Comparison of ENCODE assay signal across 20 mouse cellular contexts in the genomic region with DNA sequence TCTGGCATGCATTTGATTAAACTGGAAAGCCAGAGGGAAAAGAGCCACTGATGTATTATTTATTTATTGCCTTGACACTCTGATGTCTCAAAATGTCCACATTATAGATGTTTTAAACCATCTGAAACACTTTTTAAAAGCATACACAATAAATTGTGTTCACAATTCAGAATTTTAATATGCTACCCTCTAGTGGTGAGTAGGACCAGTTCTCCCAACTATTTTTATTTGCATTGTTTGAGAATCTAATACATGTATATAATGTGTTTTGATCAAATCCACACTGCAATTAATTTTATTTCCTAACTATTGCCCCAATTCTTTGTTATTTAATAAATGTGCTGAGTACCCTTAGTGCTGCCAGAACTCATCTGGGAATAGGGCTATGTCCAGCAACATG. TPM values are rescaled to one million over a fixed set of nuclear protein-coding genes. Genes with fewer than 3 reads are reported as not detected.
"Had no signal": no experiment of that assay in that cellular context is flagged by ENCODE, and none has a peak within 500 bp of the region (broad histone marks: within the 10 kb centered on the region; RNA-seq: fewer than 3 reads in every experiment).

No protein-coding gene starts in this region.

- H3K36me3 ChIP-seq: intestine, embryonic 15.5 days; liver, embryonic 13.5 days; midbrain, embryonic 15.5 days; neural tube, embryonic 13.5 days had no signal

- H3K27me3 ChIP-seq: intestine, embryonic 15.5 days; liver, embryonic 13.5 days; midbrain, embryonic 15.5 days; neural tube, embryonic 13.5 days had no signal

- DNase-seq: kidney, adult 9 months; kidney, postnatal 25 days; liver, embryonic 13.5 days; lung, adult 2 months; lung, postnatal 14 days; lung, postnatal 4 days; thymus, adult 2 months; thymus, postnatal 14 days; thymus, postnatal 4 days had no signal

- H3K27ac ChIP-seq: intestine, embryonic 15.5 days; liver, embryonic 13.5 days; midbrain, embryonic 15.5 days; neural tube, embryonic 13.5 days had no signal

- ATAC-seq: intestine, embryonic 15.5 days; midbrain, embryonic 15.5 days had no signal

- H3K4me1 ChIP-seq: intestine, embryonic 15.5 days; liver, embryonic 13.5 days; midbrain, embryonic 15.5 days; neural tube, embryonic 13.5 days had no signal

- H3K9me3 ChIP-seq: intestine, embryonic 15.5 days; liver, embryonic 13.5 days; midbrain, embryonic 15.5 days; neural tube, embryonic 13.5 days had no signal

- H3K4me2 ChIP-seq: intestine, embryonic 15.5 days; liver, embryonic 13.5 days; midbrain, embryonic 11.5 days; midbrain, embryonic 15.5 days; neural tube, embryonic 13.5 days had no signal

- H3K4me3 ChIP-seq: intestine, embryonic 15.5 days; liver, embryonic 13.5 days; midbrain, embryonic 15.5 days; myocyte; neural tube, embryonic 13.5 days had no signal

- H3K9ac ChIP-seq: intestine, embryonic 15.5 days; liver, embryonic 13.5 days; midbrain, embryonic 15.5 days; neural tube, embryonic 13.5 days had no signal

RNA-seq across cellular contexts. Expression of gene Synpr, which starts 35.2 kb away (rescaled TPM):
- total RNA-seq: liver, adult 2 months; megakaryocyte progenitor cell, adult 5-6 weeks; megakaryocyte-erythroid progenitor cell, adult 5-6 weeks; monocyte, adult 5-6 weeks had no signal
- polyA plus RNA-seq: liver, adult 2 months; lung, adult 2 months; small intestine, adult 2 months; spleen, adult 2 months had no signal
